Mouse (Mus musculus) gastrocnemius, adult 8-10 months (tissue): ENCODE results near the gene Anxa11. TPM values are rescaled to one million over a fixed set of nuclear protein-coding genes. Genes with fewer than 3 reads are reported as not detected.
"Not testable (repeated sequence)": the region's sequence is repeated elsewhere in the genome, so short reads cannot be mapped to it uniquely, and the experiment has no call there.

Experiments used
- DNase-seq, 2 experiments: peaks; one replicate each; pipeline ENCODE4 v3.0.0; 2022; ENCODE audit warnings: low spot score in 2 of 2
- total RNA-seq, 4 experiments: library from RNA; stranded (reverse); gene quantifications; 2 replicates each; pipeline ENCODE4 v1.2.4; 2022

The Anxa11 gene
- total RNA-seq, 4 experiments from 2014 or later, result 92.4 to 119 (median 105) TPM

- DNase-seq, result no peak
These were observed 25.9 kb downstream of the Anxa11 start for GRCm38 (mm10) chr14:25867834-25868233.

GRCm38 (mm10) chr14:25868706-25869105, 26.8 kb downstream of the Anxa11 start:
- no peak for DNase-seq

GRCm38 (mm10) chr14:25869135-25869878, 27.4 kb downstream of the Anxa11 start:
- peak in 1 of 2 experiments; percentile 2 for DNase-seq

- peak in 1 of 2 experiments; percentile 16 for DNase-seq
These were observed 30.8 kb downstream of the Anxa11 start for GRCm38 (mm10) chr14:25872461-25873415.

- DNase-seq, result not testable (repeated sequence)
These were observed 34.7 kb downstream of the Anxa11 start for GRCm38 (mm10) chr14:25876640-25877039.

GRCm38 (mm10) chr14:25881769-25882168, 39.8 kb downstream of the Anxa11 start:
- not testable (repeated sequence) for DNase-seq

- not testable (repeated sequence) for DNase-seq
These were observed 43.9 kb downstream of the Anxa11 start for GRCm38 (mm10) chr14:25885886-25886285.

GRCm38 (mm10) chr14:25894566-25894965, 52.6 kb downstream of the Anxa11 start:
- DNase-seq, result not testable (repeated sequence)

GRCm38 (mm10) chr14:25895686-25896085, 53.7 kb downstream of the Anxa11 start:
- DNase-seq, result not testable (repeated sequence)

- not testable (repeated sequence) for DNase-seq
These were observed 61.0 kb downstream of the Anxa11 start, which contains the start of gene Plac9a for GRCm38 (mm10) chr14:25903000-25903399. TSS of gene Plac9a (minus strand) at chr14:25903100.

- DNase-seq, result not testable (repeated sequence)
These were observed 63.3 kb downstream of the Anxa11 start for GRCm38 (mm10) chr14:25905243-25905642.

- DNase-seq, result not testable (repeated sequence)
These were observed 65.3 kb downstream of the Anxa11 start for GRCm38 (mm10) chr14:25907272-25907671.

- DNase-seq, result not testable (repeated sequence)
These were observed 67.0 kb downstream of the Anxa11 start for GRCm38 (mm10) chr14:25908976-25909375.

GRCm38 (mm10) chr14:25918427-25919170, 76.6 kb downstream of the Anxa11 start:
- not testable (repeated sequence) for DNase-seq

- not testable (repeated sequence) for DNase-seq
These were observed 85.0 kb downstream of the Anxa11 start for GRCm38 (mm10) chr14:25926814-25927561.

GRCm38 (mm10) chr14:25927562-25927881, 85.6 kb downstream of the Anxa11 start, which contains the start of gene Tmem254a:
TSS of gene Tmem254a (minus strand) at chr14:25927672.
- not testable (repeated sequence) for DNase-seq
